Mouse (Mus musculus): ENCODE data around the gene Msn. TPM values are rescaled to one million over a fixed set of nuclear protein-coding genes. Genes with fewer than 3 reads are reported as not detected.

The Msn gene
- total and polyA plus RNA-seq, 3 experiments, result 15.5 to 132 (median 88.1) TPM

GRCm38 (mm10) chrX:96148217-96148616 lies 52.4 kb downstream of the Msn start (continued):
- no peak for TF ChIP-seq MEF2A (IDR thresholded peaks at IDR 0.05; ENCODE audit: extremely low read depth, insufficient replicate concordance, low read depth, low read length, poor library complexity, severe bottlenecking)
- no peak for TF ChIP-seq MYC (IDR thresholded peaks at IDR 0.05; ENCODE audit: low read depth, low read length)
- TF ChIP-seq KAT2A (conservative IDR thresholded peaks at IDR 0.05; ENCODE audit: low read depth, low read length), result no peak
- no peak for TF ChIP-seq SMC3 (IDR thresholded peaks at IDR 0.05; ENCODE audit: low read depth, low read length)
- TF ChIP-seq TCF12 (IDR thresholded peaks at IDR 0.05; ENCODE audit: low read depth, low read length), result peak; percentile 76

- no peak for DNase-seq (ENCODE audit: low read depth, low spot score)
- Histone ChIP-seq H3K4me1 (ENCODE audit: control insufficient read depth in 1 of 2, insufficient read depth in 2 of 2, low read length in 2 of 2) (peaks cover 2 to 7% of the 10 kb centered on the region in 2 experiments; a peak in 3 of 4 replicates), H3K27me3 (ENCODE audit: control insufficient read depth in 1 of 2, insufficient read depth in 2 of 2, low read length in 2 of 2) (no peaks in the 10 kb centered on the region), H3K9ac (ENCODE audit: control insufficient read depth, low read depth, low read length, poor library complexity, severe bottlenecking) (no peak overlapping the region), H3K36me3 (ENCODE audit: control insufficient read depth in 1 of 2, insufficient read depth in 2 of 2, low read length in 2 of 2) (peaks cover 2 to 17% of the 10 kb centered on the region in 2 experiments), H3K79me2 (ENCODE audit: control insufficient read depth, insufficient read depth, low read length, poor library complexity) (peaks cover 1% of the 10 kb centered on the region; the same call in 1 of the 2 replicates), H3K4me3 (ENCODE audit: control insufficient read depth in 1 of 2, insufficient read depth in 1 of 2, low read depth in 2 of 2, low read length in 2 of 2) (no peak overlapping the region), H3K27ac (ENCODE audit: control insufficient read depth, low read depth, low read length) (no peak overlapping the region), H3K9me3 (replicated peaks; ENCODE audit: insufficient read depth, low read length) (no peaks in the 10 kb centered on the region)
- TF ChIP-seq RAD21 (IDR thresholded peaks at IDR 0.05; ENCODE audit: low read depth, low read length) (no peak), JUND (IDR thresholded peaks at IDR 0.05; ENCODE audit: low read depth, low read length) (no peak), ZC3H11A (IDR thresholded peaks at IDR 0.05; ENCODE audit: low read depth, low read length) (no peak), GATA1 (IDR thresholded peaks at IDR 0.05; ENCODE audit: low read depth, low read length) (no peak), MYB (IDR thresholded peaks at IDR 0.05; ENCODE audit: low read depth, low read length) (no peak), CTCF (IDR thresholded peaks at IDR 0.05 in 2 of 3, conservative IDR thresholded peaks at IDR 0.05 in 1 of 3; ENCODE audit: control insufficient read depth in 1 of 3, insufficient read depth in 1 of 3, low read depth in 2 of 3, low read length in 3 of 3, poor library complexity in 1 of 3, severe bottlenecking in 1 of 3) (no peak), NRF1 (IDR thresholded peaks at IDR 0.05; ENCODE audit: insufficient read depth, low read depth, low read length, poor library complexity, severe bottlenecking) (no peak), BHLHE40 (IDR thresholded peaks at IDR 0.05; ENCODE audit: borderline replicate concordance, low read depth, low read length) (no peak), USF1 (IDR thresholded peaks at IDR 0.05; ENCODE audit: low read depth, low read length) (no peak), POLR2A (IDR thresholded peaks at IDR 0.05; ENCODE audit: control insufficient read depth in 1 of 2, insufficient read depth in 1 of 2, low read depth in 1 of 2, low read length in 2 of 2, poor library complexity in 1 of 2) (no peak), MAZ (IDR thresholded peaks at IDR 0.05; ENCODE audit: low read depth, low read length) (no peak), HCFC1 (IDR thresholded peaks at IDR 0.05; ENCODE audit: low read depth, low read length) (no peak), UBTF (IDR thresholded peaks at IDR 0.05; ENCODE audit: borderline replicate concordance, insufficient read depth, low read depth, low read length) (no peak), ETS1 (IDR thresholded peaks at IDR 0.05; ENCODE audit: low read depth, low read length) (no peak), ELF1 (IDR thresholded peaks at IDR 0.05; ENCODE audit: low read depth, low read length) (no peak)
Measured at GRCm38 (mm10) chrX:96153362-96153761, 57.5 kb downstream of the Msn start.

All from MEL (cell line).